Mouse (Mus musculus): ENCODE measurements around the gene Tmppe. TPM values are rescaled to one million over a fixed set of nuclear protein-coding genes. Genes with fewer than 3 reads are reported as not detected.

Tmppe gene
- polyA plus RNA-seq, 1 experiment, result 1.1 TPM

GRCm38 (mm10) chr9:114415701-114416100, 14.8 kb downstream of the Tmppe start:
- H3K4me1 ChIP-seq (ENCODE audit: control insufficient read depth, insufficient read depth, insufficient read length, low read length), result no peaks in the 10 kb centered on the region
- no peak overlapping the region for H3K4me3 ChIP-seq (ENCODE audit: insufficient read depth, low read depth, low read length)
- no peak overlapping the region for H3K27ac ChIP-seq (replicated peaks; ENCODE audit: low read depth, low read length)

- Histone ChIP-seq H3K4me3 (ENCODE audit: insufficient read depth, low read depth, low read length) (no peak overlapping the region), H3K27ac (replicated peaks; ENCODE audit: low read depth, low read length) (no peak overlapping the region), H3K4me1 (ENCODE audit: control insufficient read depth, insufficient read depth, insufficient read length, low read length) (no peaks in the 10 kb centered on the region)
These were observed 16.0 kb downstream of the Tmppe start for GRCm38 (mm10) chr9:114416646-114417517.

GRCm38 (mm10) chr9:114418187-114418586, 17.3 kb downstream of the Tmppe start:
- Histone ChIP-seq H3K27ac (replicated peaks; ENCODE audit: low read depth, low read length) (no peak overlapping the region), H3K4me3 (ENCODE audit: insufficient read depth, low read depth, low read length) (no peak overlapping the region), H3K4me1 (ENCODE audit: control insufficient read depth, insufficient read depth, insufficient read length, low read length) (no peaks in the 10 kb centered on the region)

DNA sequence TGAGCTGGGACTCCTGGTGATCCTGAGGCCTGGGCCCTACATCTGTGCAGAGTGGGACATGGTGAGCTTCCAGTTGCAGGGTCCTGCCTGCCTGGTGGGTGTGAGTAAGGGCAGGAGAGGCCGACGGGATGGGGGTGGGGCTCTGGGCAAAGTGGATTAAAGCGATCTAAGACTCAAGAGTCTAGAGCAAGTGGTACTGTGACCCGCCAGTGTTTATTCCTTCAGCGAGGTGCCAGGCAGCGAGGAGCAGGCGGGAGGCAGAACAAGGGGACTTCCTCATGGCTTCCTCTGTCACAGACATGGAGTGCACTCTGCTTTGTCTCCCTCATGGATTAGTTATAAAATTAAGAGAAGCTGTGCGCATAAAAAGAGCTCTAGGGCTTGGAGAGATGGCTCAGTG, 19.5 kb downstream of the Tmppe start:
- H3K4me3 ChIP-seq (ENCODE audit: insufficient read depth, low read depth, low read length), result no peak overlapping the region
- no peak overlapping the region for H3K27ac ChIP-seq (replicated peaks; ENCODE audit: low read depth, low read length)
- H3K4me1 ChIP-seq (ENCODE audit: control insufficient read depth, insufficient read depth, insufficient read length, low read length), result no peaks in the 10 kb centered on the region

DNA sequence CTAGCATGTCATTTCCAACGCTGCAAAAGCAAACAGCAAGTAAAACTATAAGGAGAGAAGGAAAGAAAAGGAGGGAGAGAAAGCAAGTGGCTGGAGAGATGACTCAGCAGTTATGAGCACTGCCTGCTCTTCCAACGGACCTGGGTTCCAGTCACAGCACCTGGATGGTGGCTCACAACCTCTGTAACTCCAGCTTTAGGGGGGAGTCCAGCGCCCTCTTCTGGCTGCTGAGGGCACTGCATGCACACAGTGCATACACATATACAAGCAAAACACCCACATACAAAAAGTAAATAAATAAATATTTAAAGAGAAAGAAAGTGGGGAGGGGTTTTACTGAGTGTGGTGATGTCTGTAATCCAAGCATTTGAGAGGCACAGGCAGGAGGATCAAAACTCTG, 20.1 kb downstream of the Tmppe start:
- H3K4me3 ChIP-seq (ENCODE audit: insufficient read depth, low read depth, low read length), result no peak overlapping the region
- no peak overlapping the region for H3K27ac ChIP-seq (replicated peaks; ENCODE audit: low read depth, low read length)
- H3K4me1 ChIP-seq (ENCODE audit: control insufficient read depth, insufficient read depth, insufficient read length, low read length), result no peaks in the 10 kb centered on the region

GRCm38 (mm10) chr9:114421797-114422196, 20.9 kb downstream of the Tmppe start:
- Histone ChIP-seq H3K27ac (replicated peaks; ENCODE audit: low read depth, low read length) (no peak overlapping the region), H3K4me1 (ENCODE audit: control insufficient read depth, insufficient read depth, insufficient read length, low read length) (no peaks in the 10 kb centered on the region), H3K4me3 (ENCODE audit: insufficient read depth, low read depth, low read length) (no peak overlapping the region)

DNA sequence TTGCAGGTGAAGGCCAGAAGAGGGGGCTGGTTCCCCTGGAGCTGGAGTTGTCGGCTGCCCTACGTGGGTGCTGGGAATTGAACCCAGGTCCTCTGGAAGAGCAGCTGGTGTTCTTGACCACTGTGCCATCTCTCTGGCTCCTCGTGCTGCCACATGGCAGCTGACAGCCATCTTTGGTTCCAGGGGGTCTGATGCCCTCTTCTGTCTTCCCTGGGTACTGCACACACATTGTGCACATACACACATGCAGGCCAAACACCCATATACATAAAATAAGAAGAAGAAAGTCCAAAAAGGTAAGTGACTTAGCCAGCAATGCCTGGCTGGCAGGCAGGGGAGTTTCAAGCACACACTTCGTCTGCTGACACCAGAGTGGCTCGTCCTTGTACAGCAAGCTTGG, 24.7 kb downstream of the Tmppe start:
- H3K4me1 ChIP-seq (ENCODE audit: control insufficient read depth, insufficient read depth, insufficient read length, low read length), result no peaks in the 10 kb centered on the region
- H3K4me3 ChIP-seq (ENCODE audit: insufficient read depth, low read depth, low read length), result no peak overlapping the region
- no peak overlapping the region for H3K27ac ChIP-seq (replicated peaks; ENCODE audit: low read depth, low read length)

GRCm38 (mm10) chr9:114426201-114426600, 25.3 kb downstream of the Tmppe start:
- H3K4me3 ChIP-seq (ENCODE audit: insufficient read depth, low read depth, low read length), result no peak overlapping the region
- H3K27ac ChIP-seq (replicated peaks; ENCODE audit: low read depth, low read length), result no peak overlapping the region
- no peaks in the 10 kb centered on the region for H3K4me1 ChIP-seq (ENCODE audit: control insufficient read depth, insufficient read depth, insufficient read length, low read length)

- H3K4me1 ChIP-seq (ENCODE audit: control insufficient read depth, insufficient read depth, insufficient read length, low read length), result no peaks in the 10 kb centered on the region
- no peak overlapping the region for H3K27ac ChIP-seq (replicated peaks; ENCODE audit: low read depth, low read length)
- no peak overlapping the region for H3K4me3 ChIP-seq (ENCODE audit: insufficient read depth, low read depth, low read length)
These were observed 26.5 kb downstream of the Tmppe start for GRCm38 (mm10) chr9:114427425-114427824.

- Histone ChIP-seq H3K4me1 (ENCODE audit: control insufficient read depth, insufficient read depth, insufficient read length, low read length) (no peaks in the 10 kb centered on the region), H3K27ac (replicated peaks; ENCODE audit: low read depth, low read length) (no peak overlapping the region), H3K4me3 (ENCODE audit: insufficient read depth, low read depth, low read length) (no peak overlapping the region)
These were observed 27.4 kb downstream of the Tmppe start for GRCm38 (mm10) chr9:114428103-114428834.

GRCm38 (mm10) chr9:114435668-114436067, 34.8 kb downstream of the Tmppe start:
- H3K4me1 ChIP-seq (ENCODE audit: control insufficient read depth, insufficient read depth, insufficient read length, low read length), result no peaks in the 10 kb centered on the region
- H3K27ac ChIP-seq (replicated peaks; ENCODE audit: low read depth, low read length), result no peak overlapping the region
- H3K4me3 ChIP-seq (ENCODE audit: insufficient read depth, low read depth, low read length), result no peak overlapping the region

DNA sequence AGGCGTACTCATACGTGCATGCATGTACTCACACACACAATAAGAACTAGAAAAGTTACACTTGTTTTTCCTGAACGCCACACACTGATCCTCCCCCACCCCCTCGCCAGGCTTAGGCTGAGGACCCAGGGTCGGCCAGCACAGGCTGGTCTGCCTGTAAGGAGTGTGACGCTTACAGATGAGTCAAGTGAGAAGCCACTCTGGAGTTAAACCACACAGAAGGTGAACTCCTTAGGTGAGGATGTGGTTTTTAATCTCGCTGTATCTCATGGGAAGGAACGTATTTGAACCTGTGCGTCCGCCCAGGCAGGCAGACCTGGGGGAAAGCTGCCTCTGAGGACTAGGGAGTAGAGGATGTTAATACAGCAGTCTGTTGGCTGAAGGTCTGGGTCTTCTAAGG, 39.6 kb downstream of the Tmppe start:
- Histone ChIP-seq H3K4me3 (ENCODE audit: insufficient read depth, low read depth, low read length) (no peak overlapping the region), H3K4me1 (ENCODE audit: control insufficient read depth, insufficient read depth, insufficient read length, low read length) (no peaks in the 10 kb centered on the region), H3K27ac (replicated peaks; ENCODE audit: low read depth, low read length) (no peak overlapping the region)

DNA sequence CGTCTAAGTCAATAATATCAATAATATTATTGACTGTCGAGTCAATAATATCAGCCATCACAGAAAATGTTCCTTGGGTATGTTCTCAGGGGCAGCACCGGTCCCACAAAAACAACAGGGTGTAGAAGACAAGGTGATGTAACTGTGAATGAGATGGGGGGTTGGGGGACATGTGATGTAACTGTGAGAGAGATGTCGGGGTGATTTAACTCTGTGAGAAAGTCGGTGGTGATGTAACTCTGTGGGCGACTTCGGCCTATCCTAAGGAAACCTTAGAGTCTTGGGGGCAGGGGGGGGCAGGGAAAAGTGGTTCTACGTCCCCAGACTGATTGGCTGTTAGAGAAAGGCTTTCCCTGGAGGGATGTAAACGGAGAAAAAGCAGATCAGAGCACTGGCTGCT, 41.3 kb downstream of the Tmppe start:
- Histone ChIP-seq H3K4me1 (ENCODE audit: control insufficient read depth, insufficient read depth, insufficient read length, low read length) (no peaks in the 10 kb centered on the region), H3K27ac (replicated peaks; ENCODE audit: low read depth, low read length) (no peak overlapping the region), H3K4me3 (ENCODE audit: insufficient read depth, low read depth, low read length) (no peak overlapping the region)

GRCm38 (mm10) chr9:114442893-114443292, 42.0 kb downstream of the Tmppe start:
- Histone ChIP-seq H3K27ac (replicated peaks; ENCODE audit: low read depth, low read length) (no peak overlapping the region), H3K4me1 (ENCODE audit: control insufficient read depth, insufficient read depth, insufficient read length, low read length) (no peaks in the 10 kb centered on the region), H3K4me3 (ENCODE audit: insufficient read depth, low read depth, low read length) (no peak overlapping the region)

DNA sequence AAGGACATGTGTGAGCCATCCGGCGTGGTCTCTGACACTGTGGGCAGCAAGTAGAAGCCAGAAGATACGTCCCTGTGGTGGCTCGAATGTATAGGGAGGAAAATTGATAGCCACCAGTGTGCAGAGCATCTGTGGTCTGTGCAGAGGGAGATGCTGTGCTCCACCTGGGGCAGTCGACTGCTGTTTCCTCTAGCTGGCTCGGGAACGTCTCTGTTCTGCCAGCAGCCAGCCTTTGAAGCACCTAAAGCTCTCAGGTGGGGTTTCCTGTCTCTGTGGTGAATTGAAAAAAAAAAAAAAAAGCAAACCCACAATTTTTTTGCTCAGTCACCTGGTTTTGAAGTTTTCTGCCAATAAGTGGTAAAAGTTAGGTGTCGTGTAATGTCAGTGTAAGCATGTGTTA, 42.4 kb downstream of the Tmppe start:
- no peak overlapping the region for H3K4me3 ChIP-seq (ENCODE audit: insufficient read depth, low read depth, low read length)
- no peaks in the 10 kb centered on the region for H3K4me1 ChIP-seq (ENCODE audit: control insufficient read depth, insufficient read depth, insufficient read length, low read length)
- H3K27ac ChIP-seq (replicated peaks; ENCODE audit: low read depth, low read length), result no peak overlapping the region

- H3K27ac ChIP-seq (replicated peaks; ENCODE audit: low read depth, low read length), result no peak overlapping the region
- H3K4me3 ChIP-seq (ENCODE audit: insufficient read depth, low read depth, low read length), result no peak overlapping the region
- H3K4me1 ChIP-seq (ENCODE audit: control insufficient read depth, insufficient read depth, insufficient read length, low read length), result no peaks in the 10 kb centered on the region
These were observed 46.0 kb downstream of the Tmppe start for GRCm38 (mm10) chr9:114446887-114447286.

Data from brown adipose tissue, adult 24 weeks (tissue).